Mouse (Mus musculus): ENCODE measurements around the gene Itsn1. TPM values are rescaled to one million over a fixed set of nuclear protein-coding genes. Genes with fewer than 3 reads are reported as not detected.

Gene Itsn1
- polyA plus RNA-seq, 1 experiment from 2014 or later: 32.5 TPM

DNA sequence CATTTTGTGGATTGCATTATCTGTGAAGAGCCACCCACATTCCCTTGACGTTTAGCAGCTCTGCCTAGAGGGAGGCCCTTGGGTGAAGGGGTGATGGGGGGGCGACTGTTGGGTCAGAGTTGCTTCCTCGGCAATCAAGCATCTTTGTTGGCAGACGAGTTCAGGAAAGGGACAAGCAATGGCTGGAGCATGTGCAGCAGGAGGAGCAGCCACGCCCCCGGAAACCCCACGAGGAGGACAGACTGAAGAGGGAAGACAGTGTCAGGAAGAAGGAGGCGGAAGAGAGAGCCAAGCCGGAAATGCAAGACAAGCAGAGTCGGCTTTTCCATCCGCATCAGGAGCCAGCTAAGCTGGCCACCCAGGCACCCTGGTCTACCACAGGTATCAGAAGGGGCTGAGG is 110.4 kb downstream of the Itsn1 start:
- WGBS: 71% methylated on average over 11 of the region's 11 CpGs
- H3K4me3 ChIP-seq (ENCODE audit: low read depth, low read length): no peak overlapping the region
- no peak overlapping the region for H3K9ac ChIP-seq (ENCODE audit: low read length)
- ATAC-seq (ENCODE audit: insufficient number of reproducible peaks, low FRiP score, low TSS enrichment, low read depth) (no peak), DNase-seq (ENCODE audit: low spot score) (no peak)
- no peaks in the 10 kb centered on the region for H3K9me3 ChIP-seq (ENCODE audit: control insufficient read depth, low read length)
- H3K27me3 ChIP-seq (ENCODE audit: control insufficient read depth, insufficient read depth, low read length): no peaks in the 10 kb centered on the region
- no peaks in the 10 kb centered on the region; the same call in 1 of the 2 replicates for H3K36me3 ChIP-seq (ENCODE audit: control insufficient read depth, insufficient read depth, low read length)
- peaks cover 14% of the 10 kb centered on the region for H3K4me1 ChIP-seq (ENCODE audit: control insufficient read depth, insufficient read depth, low read length)
- no peak overlapping the region for H3K27ac ChIP-seq (replicated peaks; ENCODE audit: low read depth, low read length)
- no peak overlapping the region for H3K4me2 ChIP-seq (ENCODE audit: low read depth, severe bottlenecking)

DNA sequence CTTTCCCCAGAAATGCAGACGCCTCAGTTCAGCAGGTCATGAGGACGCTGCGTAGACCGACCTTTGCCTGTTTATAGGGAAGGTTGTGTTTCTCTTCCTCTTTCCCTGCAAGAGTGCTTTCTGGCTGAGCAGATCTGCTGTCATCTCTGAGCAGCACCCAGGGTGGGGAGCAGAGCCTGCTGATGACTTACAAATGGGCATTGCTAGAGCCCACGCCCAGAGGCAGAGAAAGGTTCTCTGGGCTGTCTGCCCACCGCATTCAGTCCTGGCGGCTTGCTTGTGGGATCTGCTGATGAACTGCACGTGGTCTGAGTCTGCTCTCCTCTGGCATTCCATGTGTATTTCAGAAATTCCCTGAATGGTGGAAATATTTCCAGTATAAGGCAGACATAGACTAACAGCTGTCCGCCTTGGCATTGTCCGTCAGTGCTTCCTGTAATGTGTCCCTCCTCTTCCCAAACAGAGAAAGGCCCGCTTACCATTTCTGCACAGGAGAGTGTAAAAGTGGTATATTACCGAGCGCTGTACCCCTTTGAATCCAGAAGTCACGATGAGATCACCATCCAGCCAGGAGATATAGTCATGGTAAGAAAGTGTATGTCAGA is 112.0 kb downstream of the Itsn1 start:
- no peak overlapping the region for H3K4me3 ChIP-seq (ENCODE audit: low read depth, low read length)
- no peaks in the 10 kb centered on the region for H3K27me3 ChIP-seq (ENCODE audit: control insufficient read depth, insufficient read depth, low read length)
- no peak overlapping the region for H3K9ac ChIP-seq (ENCODE audit: low read length)
- 89% methylated on average over 14 of the region's 14 CpGs for WGBS
- DNase-seq (ENCODE audit: low spot score) (no peak), ATAC-seq (ENCODE audit: insufficient number of reproducible peaks, low FRiP score, low TSS enrichment, low read depth) (no peak)
- H3K4me1 ChIP-seq (ENCODE audit: control insufficient read depth, insufficient read depth, low read length): peaks cover 15% of the 10 kb centered on the region
- H3K36me3 ChIP-seq (ENCODE audit: control insufficient read depth, insufficient read depth, low read length): no peaks in the 10 kb centered on the region; the same call in 1 of the 2 replicates
- H3K9me3 ChIP-seq (ENCODE audit: control insufficient read depth, low read length): no peaks in the 10 kb centered on the region
- no peak overlapping the region for H3K27ac ChIP-seq (replicated peaks; ENCODE audit: low read depth, low read length)
- no peak overlapping the region for H3K4me2 ChIP-seq (ENCODE audit: low read depth, severe bottlenecking)

DNA sequence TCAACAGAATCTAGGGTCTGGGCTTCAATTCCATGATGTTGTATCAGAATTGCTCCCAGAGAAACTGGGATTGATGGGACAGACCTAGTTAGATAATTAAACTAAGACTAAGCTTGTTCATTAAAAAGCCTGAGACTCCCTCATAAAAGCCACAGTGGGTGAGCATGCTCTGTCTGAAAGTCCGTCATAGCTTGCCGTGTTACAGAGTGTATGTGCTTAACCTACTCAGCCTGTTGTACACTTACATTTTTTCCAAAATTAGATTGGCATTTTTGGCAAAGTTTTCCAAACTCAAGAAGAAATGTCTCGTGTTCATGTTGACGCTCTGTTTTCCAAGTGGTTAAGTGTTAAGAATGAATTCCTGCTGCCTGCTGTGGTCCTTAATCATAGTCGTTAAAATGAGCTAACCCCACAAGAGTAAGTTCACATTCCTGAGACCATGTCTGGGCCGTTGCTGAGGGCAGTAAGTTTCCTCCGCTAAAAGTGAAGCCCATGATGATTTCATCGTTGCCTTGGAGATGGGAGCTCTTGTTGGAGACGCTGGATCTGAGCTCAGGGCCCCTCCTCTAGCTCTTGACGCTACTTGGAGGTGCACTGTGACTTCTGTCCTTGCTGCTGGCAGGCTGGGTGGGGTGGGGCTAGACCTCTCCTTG is 117.1 kb downstream of the Itsn1 start:
- peaks cover 7% of the 10 kb centered on the region for H3K4me1 ChIP-seq (ENCODE audit: control insufficient read depth, insufficient read depth, low read length)
- H3K27ac ChIP-seq (replicated peaks; ENCODE audit: low read depth, low read length): 0 out of 2 replicates have a peak overlapping the region, but pooled peaks have one; percentile 10
- H3K9ac ChIP-seq (ENCODE audit: low read length): no peak overlapping the region
- H3K27me3 ChIP-seq (ENCODE audit: control insufficient read depth, insufficient read depth, low read length): no peaks in the 10 kb centered on the region
- no peaks in the 10 kb centered on the region for H3K9me3 ChIP-seq (ENCODE audit: control insufficient read depth, low read length)
- ATAC-seq (ENCODE audit: insufficient number of reproducible peaks, low FRiP score, low TSS enrichment, low read depth) (peak; percentile 73; the same call in 1 of the 2 replicates), DNase-seq (ENCODE audit: low spot score) (peak; percentile 60)
- WGBS: 22% methylated on average over 10 of the region's 10 CpGs
- no peak overlapping the region for H3K4me3 ChIP-seq (ENCODE audit: low read depth, low read length)
- peaks cover 5% of the 10 kb centered on the region; the same call in 1 of the 2 replicates for H3K36me3 ChIP-seq (ENCODE audit: control insufficient read depth, insufficient read depth, low read length)
- H3K4me2 ChIP-seq (ENCODE audit: low read depth, severe bottlenecking): no peak overlapping the region

DNA sequence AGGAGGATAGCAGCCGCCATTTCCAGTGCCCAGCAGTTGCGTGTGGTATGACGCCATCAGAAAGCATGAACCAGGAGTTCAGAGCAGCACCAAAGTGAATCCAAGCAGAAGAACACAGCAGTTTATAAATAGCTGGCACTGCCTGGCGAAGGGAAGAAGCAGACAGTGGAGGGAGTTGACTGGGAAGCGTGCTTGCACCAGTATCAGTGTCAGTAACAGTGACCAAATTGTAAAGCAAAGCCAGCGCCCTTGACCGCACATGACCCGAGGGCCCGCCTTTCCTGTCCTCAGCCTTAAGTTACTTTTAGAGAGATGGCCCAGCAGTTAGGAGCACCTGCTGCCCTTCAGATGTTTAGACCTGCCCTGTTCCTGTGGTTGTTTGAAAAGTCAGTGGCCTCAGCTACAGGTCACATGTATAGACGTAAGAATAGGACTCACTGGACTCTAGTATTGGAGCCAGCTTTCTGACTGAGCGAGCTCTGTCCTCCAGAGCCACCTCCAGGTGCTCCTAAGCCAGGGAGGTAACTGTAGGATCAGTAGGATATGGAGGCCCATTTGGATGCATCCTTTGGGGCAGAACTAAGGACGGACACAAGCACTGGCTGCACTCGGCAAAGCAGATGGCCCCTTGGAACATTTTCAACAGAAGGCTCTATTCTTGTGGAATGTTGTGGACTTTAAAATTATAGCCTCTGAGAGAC is 118.6 kb downstream of the Itsn1 start:
- H3K27ac ChIP-seq (replicated peaks; ENCODE audit: low read depth, low read length): no peak overlapping the region
- 91% methylated on average over 13 of the region's 13 CpGs for WGBS
- no peaks in the 10 kb centered on the region for H3K9me3 ChIP-seq (ENCODE audit: control insufficient read depth, low read length)
- DNase-seq (ENCODE audit: low spot score) (no peak), ATAC-seq (ENCODE audit: insufficient number of reproducible peaks, low FRiP score, low TSS enrichment, low read depth) (no peak)
- H3K4me2 ChIP-seq (ENCODE audit: low read depth, severe bottlenecking): no peak overlapping the region
- H3K4me3 ChIP-seq (ENCODE audit: low read depth, low read length): no peak overlapping the region
- H3K36me3 ChIP-seq (ENCODE audit: control insufficient read depth, insufficient read depth, low read length): peaks cover 5% of the 10 kb centered on the region; the same call in 1 of the 2 replicates
- H3K9ac ChIP-seq (ENCODE audit: low read length): no peak overlapping the region
- peaks cover 7% of the 10 kb centered on the region for H3K4me1 ChIP-seq (ENCODE audit: control insufficient read depth, insufficient read depth, low read length)
- no peaks in the 10 kb centered on the region for H3K27me3 ChIP-seq (ENCODE audit: control insufficient read depth, insufficient read depth, low read length)

DNA sequence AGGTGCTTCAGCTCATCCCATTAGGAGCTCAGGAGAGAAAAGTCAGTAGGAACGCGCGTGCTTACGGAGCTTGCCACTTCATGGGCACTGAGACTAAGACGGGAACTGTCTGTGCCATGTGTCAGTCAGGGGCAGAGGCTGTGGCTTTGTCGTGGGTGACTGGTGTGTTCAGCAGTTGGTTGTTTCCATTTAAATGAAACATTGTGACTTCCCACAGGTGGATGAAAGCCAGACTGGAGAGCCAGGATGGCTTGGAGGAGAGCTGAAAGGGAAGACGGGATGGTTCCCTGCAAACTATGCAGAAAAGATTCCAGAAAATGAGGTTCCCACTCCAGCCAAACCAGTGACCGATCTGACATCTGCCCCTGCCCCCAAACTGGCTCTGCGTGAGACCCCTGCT is 119.4 kb downstream of the Itsn1 start:
- WGBS: 93% methylated on average over 9 of the region's 9 CpGs
- no peak overlapping the region for H3K4me2 ChIP-seq (ENCODE audit: low read depth, severe bottlenecking)
- no peak overlapping the region for H3K4me3 ChIP-seq (ENCODE audit: low read depth, low read length)
- no peak overlapping the region for H3K9ac ChIP-seq (ENCODE audit: low read length)
- no peaks in the 10 kb centered on the region for H3K27me3 ChIP-seq (ENCODE audit: control insufficient read depth, insufficient read depth, low read length)
- peaks cover 7% of the 10 kb centered on the region for H3K4me1 ChIP-seq (ENCODE audit: control insufficient read depth, insufficient read depth, low read length)
- no peak for DNase-seq (ENCODE audit: low spot score)
- H3K9me3 ChIP-seq (ENCODE audit: control insufficient read depth, low read length): no peaks in the 10 kb centered on the region
- ATAC-seq (ENCODE audit: insufficient number of reproducible peaks, low FRiP score, low TSS enrichment, low read depth): no peak
- H3K36me3 ChIP-seq (ENCODE audit: control insufficient read depth, insufficient read depth, low read length): peaks cover 5% of the 10 kb centered on the region
- no peak overlapping the region for H3K27ac ChIP-seq (replicated peaks; ENCODE audit: low read depth, low read length)

DNA sequence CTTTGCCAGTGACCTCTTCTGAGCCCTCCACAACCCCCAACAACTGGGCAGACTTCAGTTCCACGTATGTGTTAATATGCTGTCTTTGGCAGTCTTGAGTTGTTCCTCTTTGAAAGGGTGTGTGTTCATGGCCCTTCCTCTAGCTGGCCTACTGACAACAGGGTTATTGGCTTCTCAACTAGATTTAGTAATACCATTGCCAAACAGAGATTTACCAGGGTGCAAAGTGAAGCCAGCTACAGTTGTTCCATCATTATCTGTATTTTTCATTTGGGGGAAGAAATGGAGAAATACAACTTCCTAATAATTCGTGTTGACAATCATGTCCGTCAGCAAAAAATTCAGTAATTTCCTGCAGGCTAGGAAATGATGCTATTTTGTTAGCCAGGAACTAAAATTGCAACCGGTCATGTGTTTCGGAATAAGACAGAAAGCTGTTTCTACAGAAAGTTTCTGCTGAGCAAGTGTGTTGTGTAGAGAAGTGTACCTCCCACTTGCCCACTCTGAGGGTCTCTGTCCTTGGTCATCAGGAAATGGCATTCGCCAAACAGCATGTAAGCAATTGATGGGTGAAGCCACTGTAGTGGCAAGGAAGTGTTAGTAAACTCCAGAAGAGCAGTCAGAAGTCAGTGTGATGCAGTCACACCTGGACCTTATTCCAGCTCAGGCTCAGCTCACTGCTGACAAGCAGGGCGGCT is 120.0 kb downstream of the Itsn1 start:
- DNase-seq (ENCODE audit: low spot score) (no peak), ATAC-seq (ENCODE audit: insufficient number of reproducible peaks, low FRiP score, low TSS enrichment, low read depth) (no peak)
- Histone ChIP-seq H3K9me3 (ENCODE audit: control insufficient read depth, low read length) (no peaks in the 10 kb centered on the region), H3K9ac (ENCODE audit: low read length) (no peak overlapping the region), H3K36me3 (ENCODE audit: control insufficient read depth, insufficient read depth, low read length) (peaks cover 5% of the 10 kb centered on the region), H3K27ac (replicated peaks; ENCODE audit: low read depth, low read length) (no peak overlapping the region), H3K4me3 (ENCODE audit: low read depth, low read length) (no peak overlapping the region), H3K4me2 (ENCODE audit: low read depth, severe bottlenecking) (no peak overlapping the region), H3K27me3 (ENCODE audit: control insufficient read depth, insufficient read depth, low read length) (no peaks in the 10 kb centered on the region), H3K4me1 (ENCODE audit: control insufficient read depth, insufficient read depth, low read length) (peaks cover 7% of the 10 kb centered on the region)
- 89% methylated on average over 7 of the region's 7 CpGs for WGBS

DNA sequence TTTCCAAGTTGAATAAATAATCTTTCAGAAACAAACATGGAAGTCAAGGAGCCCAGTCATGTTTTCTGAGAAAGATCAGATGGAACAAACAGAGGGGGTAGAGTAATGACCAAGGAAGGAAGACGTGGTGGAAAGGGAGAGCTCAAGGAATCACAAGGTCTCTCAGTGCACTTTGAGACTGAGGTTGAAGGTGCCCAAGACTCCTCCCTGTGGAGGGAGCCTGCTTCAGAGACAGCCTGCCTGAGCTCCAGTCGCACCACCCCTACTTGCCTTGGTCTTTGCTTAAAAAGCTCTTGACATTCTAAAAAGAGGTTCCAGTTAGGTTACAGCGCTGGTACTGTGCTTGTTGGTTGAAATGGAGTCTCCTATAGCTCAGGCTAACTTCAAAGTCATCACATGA is 121.1 kb downstream of the Itsn1 start:
- Histone ChIP-seq H3K27ac (replicated peaks; ENCODE audit: low read depth, low read length) (no peak overlapping the region), H3K4me3 (ENCODE audit: low read depth, low read length) (no peak overlapping the region), H3K9me3 (ENCODE audit: control insufficient read depth, low read length) (no peaks in the 10 kb centered on the region), H3K4me1 (ENCODE audit: control insufficient read depth, insufficient read depth, low read length) (peaks cover 7% of the 10 kb centered on the region), H3K27me3 (ENCODE audit: control insufficient read depth, insufficient read depth, low read length) (no peaks in the 10 kb centered on the region), H3K4me2 (ENCODE audit: low read depth, severe bottlenecking) (no peak overlapping the region), H3K36me3 (ENCODE audit: control insufficient read depth, insufficient read depth, low read length) (peaks cover 5% of the 10 kb centered on the region), H3K9ac (ENCODE audit: low read length) (no peak overlapping the region)
- ATAC-seq (ENCODE audit: insufficient number of reproducible peaks, low FRiP score, low TSS enrichment, low read depth): no peak
- WGBS: 96% methylated on average over 3 of the region's 3 CpGs
- no peak for DNase-seq (ENCODE audit: low spot score)
